In the genomic region with DNA sequence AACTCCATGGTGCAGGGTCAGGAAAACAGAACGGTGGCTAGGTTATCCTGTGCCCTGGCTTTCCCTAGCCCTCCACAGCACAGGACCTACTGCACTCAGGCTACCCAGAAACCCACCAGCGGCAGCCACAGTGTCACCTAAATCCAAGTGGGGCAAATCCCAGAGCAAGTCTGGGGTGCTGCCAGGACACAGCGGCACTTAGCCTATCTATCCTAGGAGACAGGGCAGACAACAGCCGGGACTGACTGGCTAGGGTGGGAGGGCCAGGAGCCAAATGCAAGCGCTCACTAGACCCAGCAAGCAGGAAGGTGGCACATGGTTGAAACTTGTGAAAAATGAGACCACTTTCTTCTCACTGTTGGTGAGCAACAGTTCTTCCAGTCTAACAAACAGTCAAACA, we compare ENCODE assay signal across 38 mouse cellular contexts. TPM values are rescaled to one million over a fixed set of nuclear protein-coding genes. Genes with fewer than 3 reads are reported as not detected.
DNase-seq lines count a peak whose midpoint lies in the region; ATAC-seq and TF ChIP-seq lines count a peak whose summit lies in the region.
"Had no signal": no experiment of that assay in that cellular context is flagged by ENCODE, and none has a peak within 500 bp of the region (broad histone marks: within the 10 kb centered on the region; RNA-seq: fewer than 3 reads in every experiment).

No protein-coding gene starts in this region.

- peaks cover 41% of the 10 kb centered on the region for H3K36me3 ChIP-seq in lung, embryonic 14.5 days (ENCODE audit: insufficient read depth)
- H3K36me3 ChIP-seq: forebrain, embryonic 15.5 days had no signal

- no peak for TF ChIP-seq CTCF in lung, embryonic 14.5 days (IDR thresholded peaks at IDR 0.05; ENCODE audit: low read depth)

- H3K27me3 ChIP-seq in lung, embryonic 14.5 days (ENCODE audit: insufficient read depth, low read length) = no peaks in the 10 kb centered on the region
- H3K27me3 ChIP-seq: CH12.LX; embryonic facial prominence, embryonic 12.5 days; forebrain, embryonic 15.5 days had no signal

- ATAC-seq in lung, embryonic 14.5 days (ENCODE audit: insufficient read depth) = peak; percentile 39; the same call in 1 of the 2 replicates
- ATAC-seq: activated CD4-positive, CD25-positive, alpha-beta regulatory T cell, adult 4 months; forebrain, embryonic 15.5 days; inflammation-experienced regulatory T-cells, adult 6 months had no signal

- no peak overlapping the region for H3K9ac ChIP-seq in lung, embryonic 14.5 days
- H3K9ac ChIP-seq: embryonic facial prominence, embryonic 12.5 days; forebrain, embryonic 15.5 days; hindbrain, embryonic 14.5 days had no signal

- WGBS in lung, embryonic 14.5 days = 70% methylated on average over 5 of the region's 5 CpGs

- H3K27ac ChIP-seq in lung, embryonic 14.5 days (ENCODE audit: low read depth) = no peak overlapping the region; the same call in 1 of the 2 replicates
- H3K27ac ChIP-seq: embryonic facial prominence, embryonic 12.5 days; forebrain, embryonic 15.5 days; hindbrain, embryonic 14.5 days had no signal

- no peak overlapping the region for H3K4me2 ChIP-seq in lung, embryonic 14.5 days
- H3K4me2 ChIP-seq: embryonic facial prominence, embryonic 12.5 days; forebrain, embryonic 15.5 days; hindbrain, embryonic 14.5 days had no signal

- no peak overlapping the region for H3K4me3 ChIP-seq in lung, embryonic 14.5 days (ENCODE audit: low read depth, low read length)
- H3K4me3 ChIP-seq: embryonic facial prominence, embryonic 12.5 days; forebrain, embryonic 15.5 days had no signal

- intact Hi-C loops in heart, postnatal 25 days (cut with DNase I) = loop anchor here (5.0 to 10.0 kb wide), 2 partner anchors 43 to 204 kb away; no protein-coding TSS in a partner anchor

- H3K4me1 ChIP-seq in lung, embryonic 14.5 days (ENCODE audit: insufficient read depth) = no peaks in the 10 kb centered on the region
- H3K4me1 ChIP-seq: embryonic facial prominence, embryonic 12.5 days; forebrain, embryonic 15.5 days had no signal

- no peaks in the 10 kb centered on the region for H3K9me3 ChIP-seq in lung, embryonic 14.5 days (ENCODE audit: low read depth, low read length)
- H3K9me3 ChIP-seq: embryonic facial prominence, embryonic 12.5 days; forebrain, embryonic 15.5 days had no signal

- peak; percentile 38 for DNase-seq in adrenal gland, postnatal 10 days
- DNase-seq in adrenal gland, postnatal 4 days (ENCODE audit: low spot score in 2 of 2) = no peak
- DNase-seq in heart, adult 9 months (ENCODE audit: low spot score in 2 of 2) = peak; percentile 18 to 35
- no peak for DNase-seq in heart, postnatal 25 days (ENCODE audit: low spot score)
- DNase-seq in lung, embryonic 14.5 days = no peak
- DNase-seq in lung, postnatal 25 days (ENCODE audit: low spot score) = no peak
- DNase-seq in testis, postnatal 14 days (ENCODE audit: low spot score) = no peak
- DNase-seq in adrenal gland, adult 2 months = no peak
- DNase-seq: adrenal gland, postnatal 36 days; cerebellum, adult 9-11 months; embryo, embryonic 11 days; gastrocnemius, postnatal 10 days; kidney, adult 11 months; kidney, postnatal 14 days; layer of hippocampus, adult 9-11 months; lung, adult 18-20 months; lung, postnatal 10 days; midbrain, embryonic 14.5 days had no signal

RNA-seq across cellular contexts. Expression of gene Cmtm3, which starts 9.8 kb away (rescaled TPM):
- 10 to 100 TPM; 64.5 to 68.2 TPM for total RNA-seq in adrenal gland, postnatal 10 days (2021)
- 100 to 1,000 TPM; 104 to 105 TPM for total RNA-seq in adrenal gland, postnatal 4 days (2021)
- total RNA-seq in heart, postnatal 25 days (2021) = 10 to 100 TPM; 14.6 to 19.4 TPM
- polyA plus RNA-seq in lung, embryonic 14.5 days (2014; fragmentation: Nextera tagmentation; extraction: Ambion mirVana) = 156 and 164 TPM in 2 replicates
- total RNA-seq in adrenal gland, adult 2 months (2021) = 100 to 1,000 TPM in 1 of 2 experiments, 10 to 100 TPM in 1; 56.9 to 110 TPM
- 336 and 405 TPM in 2 replicates for polyA plus RNA-seq in adrenal gland, adult 2 months (2012; rRNA removed)

RNA-seq across cellular contexts. Expression of gene Cmtm2b, which starts 26.9 kb away (rescaled TPM):
- total RNA-seq in adrenal gland, postnatal 10 days (2021) = not detected
- total RNA-seq in adrenal gland, postnatal 4 days (2021) = not detected
- total RNA-seq in heart, postnatal 25 days (2021) = not detected
- not detected in 2 replicates for polyA plus RNA-seq in lung, embryonic 14.5 days (2014; fragmentation: Nextera tagmentation; extraction: Ambion mirVana)
- total RNA-seq in adrenal gland, adult 2 months (2021) = not detected
- not detected in 2 replicates for polyA plus RNA-seq in adrenal gland, adult 2 months (2012; rRNA removed)
- total RNA-seq: CH12.LX; ES-E14; gastrocnemius, postnatal 10 days; heart, postnatal 36 days; left cerebral cortex, adult 18-20 months; left cerebral cortex, postnatal 14 days; liver, adult 2 months; monocyte, adult 5-6 weeks had no signal
- polyA plus RNA-seq: activated CD4-positive, CD25-positive, alpha-beta regulatory T cell, adult 4 months; C2C12; embryonic facial prominence, embryonic 12.5 days; forebrain, embryonic 15.5 days; frontal cortex, adult 2 months; hindbrain, embryonic 14.5 days; inflammation-experienced regulatory T-cells, adult 6 months; kidney, embryonic 14.5 days; limb, embryonic 11.5 days; liver, adult 2 months; midbrain, embryonic 14.5 days; neural tube, embryonic 14.5 days; stomach, embryonic 14.5 days had no signal

RNA-seq across cellular contexts. Expression of gene Gm11020, which starts 27.6 kb away (rescaled TPM):
- not detected for total RNA-seq in adrenal gland, postnatal 10 days (2021)
- total RNA-seq in adrenal gland, postnatal 4 days (2021) = not detected
- total RNA-seq in heart, postnatal 25 days (2021) = not detected
- polyA plus RNA-seq in lung, embryonic 14.5 days (2014; fragmentation: Nextera tagmentation; extraction: Ambion mirVana) = not detected in 2 replicates
- total RNA-seq in adrenal gland, adult 2 months (2021) = not detected
- polyA plus RNA-seq in adrenal gland, adult 2 months (2012; rRNA removed) = not detected in 2 replicates
- total RNA-seq: adrenal gland, postnatal 36 days; CH12.LX; ES-E14; gastrocnemius, postnatal 10 days; heart, postnatal 36 days; left cerebral cortex, adult 18-20 months; left cerebral cortex, postnatal 14 days; liver, adult 2 months; monocyte, adult 5-6 weeks had no signal
- polyA plus RNA-seq: activated CD4-positive, CD25-positive, alpha-beta regulatory T cell, adult 4 months; C2C12; embryonic facial prominence, embryonic 12.5 days; forebrain, embryonic 15.5 days; frontal cortex, adult 2 months; gonadal fat pad, adult 2 months; hindbrain, embryonic 14.5 days; inflammation-experienced regulatory T-cells, adult 6 months; kidney, embryonic 14.5 days; limb, embryonic 11.5 days; liver, adult 2 months; midbrain, embryonic 14.5 days; neural tube, embryonic 14.5 days; stomach, embryonic 14.5 days; testis, adult 2 months had no signal

RNA-seq across cellular contexts. Expression of gene Cmtm1, which starts 39.0 kb away (rescaled TPM):
- under 1 TPM in 1 of 2 experiments, not detected in 1; 0.12 TPM for total RNA-seq in adrenal gland, postnatal 10 days (2021)
- not detected for total RNA-seq in adrenal gland, postnatal 4 days (2021)
- not detected for total RNA-seq in heart, postnatal 25 days (2021)
- not detected in 2 replicates for polyA plus RNA-seq in lung, embryonic 14.5 days (2014; fragmentation: Nextera tagmentation; extraction: Ambion mirVana)
- under 1 TPM in 1 of 2 experiments, not detected in 1; 0.29 TPM for total RNA-seq in adrenal gland, adult 2 months (2021)
- 0.09 TPM in 1 of 2 replicates, not detected in the other for polyA plus RNA-seq in adrenal gland, adult 2 months (2012; rRNA removed)
- total RNA-seq: adrenal gland, postnatal 36 days; CH12.LX; ES-E14; gastrocnemius, postnatal 10 days; heart, postnatal 36 days; left cerebral cortex, adult 18-20 months; left cerebral cortex, postnatal 14 days; liver, adult 2 months; monocyte, adult 5-6 weeks had no signal
- polyA plus RNA-seq: activated CD4-positive, CD25-positive, alpha-beta regulatory T cell, adult 4 months; C2C12; embryonic facial prominence, embryonic 12.5 days; forebrain, embryonic 15.5 days; frontal cortex, adult 2 months; gonadal fat pad, adult 2 months; hindbrain, embryonic 14.5 days; inflammation-experienced regulatory T-cells, adult 6 months; kidney, embryonic 14.5 days; limb, embryonic 11.5 days; liver, adult 2 months; midbrain, embryonic 14.5 days; neural tube, embryonic 14.5 days; stomach, embryonic 14.5 days had no signal

RNA-seq across cellular contexts. Expression of gene Gm45711, which starts 39.1 kb away (rescaled TPM):
- not detected for total RNA-seq in adrenal gland, postnatal 10 days (2021)
- total RNA-seq in adrenal gland, postnatal 4 days (2021) = not detected
- total RNA-seq in heart, postnatal 25 days (2021) = not detected
- not detected in 2 replicates for polyA plus RNA-seq in lung, embryonic 14.5 days (2014; fragmentation: Nextera tagmentation; extraction: Ambion mirVana)
- under 1 TPM in 1 of 2 experiments, not detected in 1; 0.23 TPM for total RNA-seq in adrenal gland, adult 2 months (2021)
- 0.12 and 0.52 TPM in 2 replicates for polyA plus RNA-seq in adrenal gland, adult 2 months (2012; rRNA removed)
- total RNA-seq: adrenal gland, postnatal 36 days; CH12.LX; ES-E14; gastrocnemius, postnatal 10 days; heart, postnatal 36 days; left cerebral cortex, adult 18-20 months; left cerebral cortex, postnatal 14 days; liver, adult 2 months; monocyte, adult 5-6 weeks had no signal
- polyA plus RNA-seq: activated CD4-positive, CD25-positive, alpha-beta regulatory T cell, adult 4 months; C2C12; embryonic facial prominence, embryonic 12.5 days; forebrain, embryonic 15.5 days; frontal cortex, adult 2 months; gonadal fat pad, adult 2 months; hindbrain, embryonic 14.5 days; inflammation-experienced regulatory T-cells, adult 6 months; kidney, embryonic 14.5 days; limb, embryonic 11.5 days; liver, adult 2 months; midbrain, embryonic 14.5 days; neural tube, embryonic 14.5 days; stomach, embryonic 14.5 days had no signal

Comparison
In these comparisons a context has a peak if more than half of its experiments do, and no peak if none do; other contexts are left out.
1. DNase-seq: peak in adrenal gland, postnatal 10 days (single experiment) and heart, adult 9 months (2 of 2); none in adrenal gland, postnatal 4 days (0 of 2), heart, postnatal 25 days (single experiment), lung, embryonic 14.5 days (single experiment), lung, postnatal 25 days (single experiment), testis, postnatal 14 days (single experiment) and adrenal gland, adult 2 months (single experiment).